Mouse (Mus musculus) lung, adult 2 months (tissue): Measurements from ENCODE around the gene Runx2.

Experiments used
- CTCF ChIP-seq: fragments of 200-500 bp; IDR thresholded peaks from 2 replicates; pipeline ENCODE4 v1.5.1; 2011; ENCODE audit warnings: mild to moderate bottlenecking, low read length, control low read depth; ENCODE audit not compliant: insufficient read depth
- POLR2A ChIP-seq: fragments of 200-500 bp; IDR thresholded peaks from 2 replicates; pipeline ENCODE4 v1.6.1; 2011; ENCODE audit warnings: low read depth, mild to moderate bottlenecking, control low read depth, low read length, borderline replicate concordance; ENCODE audit errors: extremely low read depth

DNA sequence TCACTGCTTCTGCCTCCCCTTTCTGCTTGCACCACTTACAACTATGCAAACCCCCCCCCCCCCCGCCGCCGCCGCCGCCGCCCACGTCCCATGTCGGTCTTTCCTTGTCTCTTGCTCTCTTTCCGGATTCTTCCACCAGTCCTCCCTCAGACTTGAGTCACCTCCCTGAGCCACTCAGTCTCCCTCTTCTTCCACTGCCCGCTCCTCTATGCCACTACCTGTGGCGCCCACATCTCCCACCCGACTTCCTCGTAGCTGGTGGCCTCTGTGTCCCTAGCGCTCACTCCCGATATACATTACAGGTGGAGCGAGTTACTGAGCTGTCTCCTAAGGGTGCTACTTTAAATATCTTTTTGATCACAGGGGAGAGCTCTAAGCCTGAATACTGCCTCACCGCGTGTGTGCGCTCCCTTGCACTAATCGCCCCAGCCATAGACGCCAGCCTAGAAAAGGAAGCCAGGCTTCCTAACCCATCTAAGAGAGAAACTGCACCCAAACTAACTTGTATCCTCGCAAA lies 76.4 kb downstream of the Runx2 start:
- TF ChIP-seq POLR2A = no peak
- no peak for TF ChIP-seq CTCF
